Mouse (Mus musculus): ENCODE results near the gene Dnajc27. TPM values are rescaled to one million over a fixed set of nuclear protein-coding genes. Genes with fewer than 3 reads are reported as not detected.
A peak's percentile ranks its signal among the peaks of the same experiment; 100 is the strongest.

The Dnajc27 gene
- 21.8 and 23.7 TPM in 2 replicates for polyA plus RNA-seq (2014; fragmentation: Nextera tagmentation; extraction: Ambion mirVana)

GRCm38 (mm10) chr12:4082132-4083001 lies at the start of gene Dnajc27:
Dnajc27 (plus strand) TSS chr12:4082583.
- H3K27me3 ChIP-seq (ENCODE audit: control insufficient read depth, insufficient read depth, low read length) = no peaks in the 10 kb centered on the region
- peak; percentile 97 for ATAC-seq (ENCODE audit: low FRiP score)

GRCm38 (mm10) chr12:4036157-4036556 lies 46.2 kb upstream of the Dnajc27 start:
- peaks cover 16% of the 10 kb centered on the region for H3K4me1 ChIP-seq (replicated peaks; ENCODE audit: control insufficient read depth, insufficient read depth, low read length)
- H3K9ac ChIP-seq = no peak overlapping the region
- H3K27ac ChIP-seq = no peak overlapping the region
- no peaks in the 10 kb centered on the region for H3K36me3 ChIP-seq (replicated peaks; ENCODE audit: control insufficient read depth, insufficient read depth)
- no peaks in the 10 kb centered on the region for H3K9me3 ChIP-seq (ENCODE audit: control insufficient read depth, low read length)
- no peak overlapping the region for H3K4me3 ChIP-seq (replicated peaks; ENCODE audit: low read length)
- DNase-seq (ENCODE audit: low spot score) (no peak), ATAC-seq (ENCODE audit: low FRiP score) (no peak)
- WGBS = 86% methylated on average over 5 of the region's 5 CpGs
- H3K27me3 ChIP-seq (ENCODE audit: control insufficient read depth, insufficient read depth, low read length) = no peaks in the 10 kb centered on the region
- no peak overlapping the region; the same call in 1 of the 2 replicates for H3K4me2 ChIP-seq (replicated peaks)

More at GRCm38 (mm10) chr12:4082132-4083001, at the start of gene Dnajc27:
- Histone ChIP-seq H3K4me1 (replicated peaks; ENCODE audit: control insufficient read depth, insufficient read depth, low read length) (peaks cover 7% of the 10 kb centered on the region; the same call in 1 of the 2 replicates), H3K4me2 (replicated peaks) (peak within 1 kb of the TSS; percentile 76), H3K9ac (peak within 1 kb of the TSS; percentile 73), H3K4me3 (replicated peaks; ENCODE audit: low read length) (peak within 1 kb of the TSS; percentile 54), H3K36me3 (replicated peaks; ENCODE audit: control insufficient read depth, insufficient read depth) (peaks cover 17% of the 10 kb centered on the region), H3K9me3 (ENCODE audit: control insufficient read depth, low read length) (no peaks in the 10 kb centered on the region), H3K27ac (peak within 1 kb of the TSS; percentile 96)
- WGBS = 4% methylated on average over 57 of the region's 59 CpGs
- peak; percentile 98 for DNase-seq (ENCODE audit: low spot score)

DNA sequence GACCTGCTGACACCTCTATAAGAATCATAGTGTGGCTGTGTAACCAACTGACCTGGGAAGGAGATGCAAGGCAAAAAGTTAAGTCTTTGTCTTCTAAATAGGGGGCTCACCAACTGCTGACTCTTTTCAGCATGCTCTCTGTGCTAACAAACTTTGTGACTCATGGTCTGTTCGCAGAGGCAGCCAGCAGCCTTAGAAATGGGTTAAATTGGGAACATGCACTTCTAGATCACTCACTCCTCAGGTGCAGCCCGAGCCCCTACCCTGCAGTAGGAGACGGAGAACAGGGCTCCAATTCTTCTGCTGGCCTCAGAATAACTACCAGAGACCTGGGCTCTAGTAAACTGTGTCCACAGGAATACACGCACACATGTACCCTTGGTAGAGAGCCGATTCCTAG lies 44.9 kb upstream of the Dnajc27 start:
- Histone ChIP-seq H3K27ac (peak overlapping the region; percentile 87), H3K4me1 (replicated peaks; ENCODE audit: control insufficient read depth, insufficient read depth, low read length) (peaks cover 16% of the 10 kb centered on the region), H3K27me3 (ENCODE audit: control insufficient read depth, insufficient read depth, low read length) (no peaks in the 10 kb centered on the region), H3K4me3 (replicated peaks; ENCODE audit: low read length) (peak overlapping the region; percentile 93), H3K9ac (peak overlapping the region; percentile 95), H3K36me3 (replicated peaks; ENCODE audit: control insufficient read depth, insufficient read depth) (no peaks in the 10 kb centered on the region), H3K4me2 (replicated peaks) (peak overlapping the region; percentile 87), H3K9me3 (ENCODE audit: control insufficient read depth, low read length) (no peaks in the 10 kb centered on the region)
- WGBS = 25% methylated on average over 5 of the region's 5 CpGs
- no peak for DNase-seq (ENCODE audit: low spot score)
- ATAC-seq (ENCODE audit: low FRiP score) = peak; percentile 3; the same call in 1 of the 2 replicates

- H3K4me1 ChIP-seq (replicated peaks; ENCODE audit: control insufficient read depth, insufficient read depth, low read length) = peaks cover 16% of the 10 kb centered on the region
- H3K4me3 ChIP-seq (replicated peaks; ENCODE audit: low read length) = peak within 1 kb of the TSS; percentile 93
- DNase-seq (ENCODE audit: low spot score) (peak; percentile 90), ATAC-seq (ENCODE audit: low FRiP score) (peak; percentile 93)
- under 1% methylated on average over 72 of the region's 78 CpGs for WGBS
- H3K36me3 ChIP-seq (replicated peaks; ENCODE audit: control insufficient read depth, insufficient read depth) = no peaks in the 10 kb centered on the region
- no peaks in the 10 kb centered on the region for H3K9me3 ChIP-seq (ENCODE audit: control insufficient read depth, low read length)
- no peaks in the 10 kb centered on the region for H3K27me3 ChIP-seq (ENCODE audit: control insufficient read depth, insufficient read depth, low read length)
- peak within 1 kb of the TSS; percentile 87 for H3K27ac ChIP-seq
- peak within 1 kb of the TSS; percentile 95 for H3K9ac ChIP-seq
- H3K4me2 ChIP-seq (replicated peaks) = peak within 1 kb of the TSS; percentile 87
These were observed 44.0 kb upstream of the Dnajc27 start, which contains the start of gene Efr3b for GRCm38 (mm10) chr12:4038061-4039041. Efr3b (minus strand) TSS chr12:4038915.

GRCm38 (mm10) chr12:4039046-4039445 lies 43.3 kb upstream of the Dnajc27 start:
- Histone ChIP-seq H3K27ac (peak overlapping the region; percentile 87; the same call in 1 of the 2 replicates), H3K4me2 (replicated peaks) (peak overlapping the region; percentile 87), H3K9me3 (ENCODE audit: control insufficient read depth, low read length) (no peaks in the 10 kb centered on the region), H3K4me1 (replicated peaks; ENCODE audit: control insufficient read depth, insufficient read depth, low read length) (peaks cover 16% of the 10 kb centered on the region), H3K36me3 (replicated peaks; ENCODE audit: control insufficient read depth, insufficient read depth) (no peaks in the 10 kb centered on the region), H3K4me3 (replicated peaks; ENCODE audit: low read length) (peak overlapping the region; percentile 93), H3K9ac (peak overlapping the region; percentile 95), H3K27me3 (ENCODE audit: control insufficient read depth, insufficient read depth, low read length) (no peaks in the 10 kb centered on the region)
- no peak for DNase-seq (ENCODE audit: low spot score)
- 3% methylated on average over 11 of the region's 13 CpGs for WGBS
- no peak for ATAC-seq (ENCODE audit: low FRiP score)

DNA sequence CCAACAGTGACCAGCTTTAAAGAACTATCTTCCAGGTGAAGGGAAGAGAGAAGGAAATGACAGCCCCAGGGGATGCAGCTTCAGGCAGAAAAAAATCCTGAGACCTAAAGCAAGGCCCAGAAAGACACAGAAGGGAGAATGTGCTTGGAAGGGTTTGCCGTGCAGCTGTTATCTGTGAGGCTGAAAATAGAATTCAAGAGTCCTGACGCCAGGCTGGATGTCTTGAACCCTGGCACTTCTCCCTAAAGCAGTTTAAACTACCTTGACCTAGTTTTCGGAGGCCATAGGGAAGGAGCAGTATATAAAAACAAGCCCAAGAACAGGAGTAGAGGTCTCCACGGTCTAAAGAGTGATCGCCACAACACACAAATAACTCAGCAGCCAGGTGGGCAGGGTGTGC lies 40.0 kb upstream of the Dnajc27 start:
- ATAC-seq (ENCODE audit: low FRiP score) = no peak
- no peaks in the 10 kb centered on the region for H3K36me3 ChIP-seq (replicated peaks; ENCODE audit: control insufficient read depth, insufficient read depth)
- no peaks in the 10 kb centered on the region for H3K27me3 ChIP-seq (ENCODE audit: control insufficient read depth, insufficient read depth, low read length)
- no peak overlapping the region for H3K9ac ChIP-seq
- DNase-seq (ENCODE audit: low spot score) = no peak
- H3K4me1 ChIP-seq (replicated peaks; ENCODE audit: control insufficient read depth, insufficient read depth, low read length) = peaks cover 4% of the 10 kb centered on the region
- WGBS = 80% methylated on average over 5 of the region's 5 CpGs
- H3K9me3 ChIP-seq (ENCODE audit: control insufficient read depth, low read length) = no peaks in the 10 kb centered on the region
- no peak overlapping the region for H3K4me3 ChIP-seq (replicated peaks; ENCODE audit: low read length)
- H3K4me2 ChIP-seq (replicated peaks) = no peak overlapping the region
- H3K27ac ChIP-seq = no peak overlapping the region

DNA sequence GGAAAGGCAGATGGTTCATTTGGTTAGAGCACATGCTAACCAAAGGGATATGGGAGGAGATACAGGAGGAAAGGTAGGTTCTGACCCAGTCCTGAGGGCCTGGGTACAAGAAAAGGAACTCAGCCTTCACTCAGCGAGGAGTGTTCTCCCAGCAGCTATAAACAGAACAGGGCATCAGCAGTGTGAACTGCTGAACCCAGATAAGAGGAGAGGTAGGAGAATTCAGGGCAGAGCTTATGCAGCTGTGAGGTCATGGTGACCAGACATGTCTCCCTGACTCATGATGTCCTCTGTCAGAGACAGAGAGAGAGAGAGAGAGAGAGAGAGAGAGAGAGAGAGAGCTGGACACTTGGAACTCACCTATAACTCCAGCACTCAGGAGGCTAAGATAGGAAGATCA lies 36.4 kb upstream of the Dnajc27 start:
- WGBS = 88% methylated on average over 1 of the region's 1 CpGs
- no peak overlapping the region for H3K4me2 ChIP-seq (replicated peaks)
- no peaks in the 10 kb centered on the region for H3K27me3 ChIP-seq (ENCODE audit: control insufficient read depth, insufficient read depth, low read length)
- no peak overlapping the region for H3K9ac ChIP-seq
- no peaks in the 10 kb centered on the region for H3K4me1 ChIP-seq (replicated peaks; ENCODE audit: control insufficient read depth, insufficient read depth, low read length)
- H3K9me3 ChIP-seq (ENCODE audit: control insufficient read depth, low read length) = no peaks in the 10 kb centered on the region
- H3K27ac ChIP-seq = no peak overlapping the region
- no peak for DNase-seq (ENCODE audit: low spot score)
- H3K4me3 ChIP-seq (replicated peaks; ENCODE audit: low read length) = no peak overlapping the region
- ATAC-seq (ENCODE audit: low FRiP score) = no peak
- H3K36me3 ChIP-seq (replicated peaks; ENCODE audit: control insufficient read depth, insufficient read depth) = no peaks in the 10 kb centered on the region

- Histone ChIP-seq H3K9ac (no peak overlapping the region), H3K9me3 (ENCODE audit: control insufficient read depth, low read length) (no peaks in the 10 kb centered on the region), H3K4me3 (replicated peaks; ENCODE audit: low read length) (no peak overlapping the region), H3K27me3 (ENCODE audit: control insufficient read depth, insufficient read depth, low read length) (no peaks in the 10 kb centered on the region), H3K27ac (no peak overlapping the region), H3K4me2 (replicated peaks) (no peak overlapping the region), H3K36me3 (replicated peaks; ENCODE audit: control insufficient read depth, insufficient read depth) (no peaks in the 10 kb centered on the region), H3K4me1 (replicated peaks; ENCODE audit: control insufficient read depth, insufficient read depth, low read length) (no peaks in the 10 kb centered on the region)
- DNase-seq (ENCODE audit: low spot score) (no peak), ATAC-seq (ENCODE audit: low FRiP score) (no peak)
- 27% methylated on average over 6 of the region's 6 CpGs for WGBS
These were observed 34.4 kb upstream of the Dnajc27 start for GRCm38 (mm10) chr12:4048031-4048430.

All from hindbrain, embryonic 14.5 days (tissue).